Mouse (Mus musculus) lung, postnatal 0 days (tissue): ENCODE measurements around the gene Tctn3.

ENCODE experiments used
- CTCF ChIP-seq: IDR thresholded peaks from 2 replicates; pipeline ENCODE4 v1.5.1; 2016; ENCODE audit warnings: antibody characterized with exemption, mild to moderate bottlenecking
- EP300 ChIP-seq: IDR thresholded peaks from 2 replicates; pipeline ENCODE4 v1.6.1; 2016; ENCODE audit warnings: antibody characterized with exemption, mild to moderate bottlenecking, control low read depth

- TF ChIP-seq CTCF, result no peak
- TF ChIP-seq EP300, result no peak
Measured at GRCm38 (mm10) chr19:40632668-40633067, 20.6 kb upstream of the Tctn3 start.
